Mouse (Mus musculus) intestine, embryonic 16.5 days (tissue): ENCODE data around the gene AC131692.1. TPM values are rescaled to one million over a fixed set of nuclear protein-coding genes. Genes with fewer than 3 reads are reported as not detected.
A peak's percentile ranks its signal among the peaks of the same experiment; 100 is the strongest.

Source experiments
- ATAC-seq: fragments of 200-750 bp; cut with Nextera tagmentation; 2 replicates; pipeline ENCODE4 v1.8.0; 2017; ENCODE audit warnings: moderate TSS enrichment, moderate library complexity
- H3K27ac ChIP-seq: fragments of 300-500 bp; sonication (generic); 2 replicates; pipeline ENCODE4 v1.5.1; 2014; ENCODE audit warnings: mild to moderate bottlenecking, low read length
- H3K27me3 ChIP-seq: fragments of 300-500 bp; sonication (generic); replicated peaks from 2 replicates; pipeline ENCODE4 v1.6.1; 2014; ENCODE audit warnings: low read length, control low read depth, mixed read lengths; ENCODE audit not compliant: control insufficient read depth, insufficient read depth
- H3K36me3 ChIP-seq: fragments of 300-500 bp; sonication (generic); 2 replicates; pipeline ENCODE4 v1.6.1; 2014; ENCODE audit warnings: low read length, control low read depth; ENCODE audit not compliant: control insufficient read depth, insufficient read depth
- H3K4me1 ChIP-seq: fragments of 300-500 bp; sonication (generic); 2 replicates; pipeline ENCODE4 v1.6.1; 2014; ENCODE audit warnings: low read length, control low read depth, mixed read lengths; ENCODE audit not compliant: control insufficient read depth, insufficient read depth
- H3K4me2 ChIP-seq: fragments of 300-500 bp; sonication (generic); 2 replicates; pipeline ENCODE4 v1.6.1; 2014; ENCODE audit warnings: low read depth, low read length, control low read depth
- H3K4me3 ChIP-seq: fragments of 300-500 bp; sonication (generic); 2 replicates; pipeline ENCODE4 v1.5.1; 2014; ENCODE audit warnings: mild to moderate bottlenecking, low read length
- H3K9ac ChIP-seq: fragments of 300-500 bp; sonication (generic); 2 replicates; pipeline ENCODE4 v1.6.1; 2014; ENCODE audit warnings: low read depth, low read length
- H3K9me3 ChIP-seq: fragments of 300-500 bp; sonication (generic); 2 replicates; pipeline ENCODE4 v1.6.1; 2016; ENCODE audit warnings: low read length, control low read depth; ENCODE audit not compliant: control insufficient read depth
- WGBS: fragments of 180-500 bp; shearing (Covaris S2); extraction: QIAGEN DNeasy Blood & Tissue Kit; methylation state at CpG from one replicate; pipeline ENCODE4 v1.1.7; 2014; 5-methylcytosine and 5-hydroxymethylcytosine counted together
- microRNA-seq: library from miRNA; unstranded; fragments of <30 nt; microRNA quantifications from one replicate; pipeline ENCODE4, GENCODE M21; 2016
- polyA plus RNA-seq: library from polyadenylated mRNA; unstranded; fragments of >200 nt; fragmentation: Nextera tagmentation; extraction: Ambion mirVana; gene quantifications from 2 replicates; pipeline ENCODE4 v1.2.1, GENCODE M21; 2015

The AC131692.1 gene
- polyA plus RNA-seq, 1 experiment from 2014 or later, result 0.28 TPM

GRCm38 (mm10) chr19:6140678-6141393 lies 46.6 kb downstream of the AC131692.1 start, which contains the start of gene Batf2:
TSS of gene Batf2 (plus strand) at chr19:6140983.
- ATAC-seq, result peak; percentile 95
- peaks cover 4% of the 10 kb centered on the region; the same call in 1 of the 2 replicates for H3K36me3 ChIP-seq
- H3K4me2 ChIP-seq, result peak within 1 kb of the TSS; percentile 83
- peak within 1 kb of the TSS; percentile 86 for H3K9ac ChIP-seq
- WGBS, result under 1% methylated on average over 68 of the region's 68 CpGs
- no peaks in the 10 kb centered on the region for H3K27me3 ChIP-seq
- H3K27ac ChIP-seq, result peak within 1 kb of the TSS; percentile 93
- peak within 1 kb of the TSS; percentile 75 for H3K4me3 ChIP-seq
- H3K4me1 ChIP-seq, result 0 out of 2 replicates have a peak, but pooled peaks cover 3% of the 10 kb centered on the region
- H3K9me3 ChIP-seq, result no peaks in the 10 kb centered on the region

DNA sequence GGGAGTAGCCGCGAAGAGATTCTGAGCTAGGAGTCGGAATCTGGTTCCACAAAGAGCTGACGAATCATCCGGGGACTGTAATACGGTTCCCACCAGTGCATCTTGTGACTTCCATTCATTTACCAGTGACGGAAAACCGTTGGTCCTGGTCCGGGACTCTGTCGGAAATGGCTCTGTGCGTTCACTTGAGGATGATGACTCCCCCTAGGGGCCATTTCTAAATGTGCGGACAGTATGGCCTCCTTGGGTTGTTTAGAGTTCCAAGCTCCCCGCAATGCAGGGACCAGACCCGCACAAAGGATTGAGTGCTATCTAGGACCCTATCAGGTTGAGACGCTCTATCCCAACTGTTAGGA lies 47.2 kb downstream of the AC131692.1 start, which contains the start of gene Arl2:
Gene Arl2 (minus strand): TSS at position 155 of the 356 bp plus-strand sequence.
- Histone ChIP-seq H3K4me2 (peak within 1 kb of the TSS; percentile 83), H3K27me3 (no peaks in the 10 kb centered on the region), H3K9me3 (no peaks in the 10 kb centered on the region), H3K4me1 (0 out of 2 replicates have a peak, but pooled peaks cover 3% of the 10 kb centered on the region), H3K4me3 (peak within 1 kb of the TSS; percentile 75), H3K27ac (peak within 1 kb of the TSS; percentile 93), H3K36me3 (peaks cover 4% of the 10 kb centered on the region; the same call in 1 of the 2 replicates), H3K9ac (peak within 1 kb of the TSS; percentile 86)
- WGBS, result under 1% methylated on average over 15 of the region's 15 CpGs
- peak; percentile 79 for ATAC-seq

DNA sequence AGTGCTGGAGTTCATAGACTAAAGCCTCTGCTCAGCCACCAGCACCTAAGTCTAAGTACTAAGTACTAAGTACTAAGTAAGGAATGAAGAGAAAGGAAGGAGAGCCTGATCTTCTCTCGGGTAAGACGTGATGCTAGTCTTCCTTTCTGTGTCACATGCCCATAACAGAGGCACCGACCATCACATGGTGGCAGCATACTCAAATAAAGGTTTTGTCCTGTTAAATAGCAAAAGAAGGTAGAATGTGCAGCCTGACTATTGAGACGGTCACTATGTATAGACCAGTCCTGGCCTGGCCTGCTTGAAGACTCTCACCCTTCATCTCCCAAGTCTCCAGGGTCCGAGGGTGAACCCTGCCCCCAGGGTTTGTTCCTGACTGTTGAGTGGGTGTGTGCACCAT lies 50.6 kb downstream of the AC131692.1 start:
- Histone ChIP-seq H3K4me2 (no peak overlapping the region), H3K9ac (no peak overlapping the region), H3K4me1 (0 out of 2 replicates have a peak, but pooled peaks cover 3% of the 10 kb centered on the region), H3K36me3 (no peaks in the 10 kb centered on the region), H3K4me3 (no peak overlapping the region), H3K27ac (no peak overlapping the region), H3K27me3 (no peaks in the 10 kb centered on the region), H3K9me3 (no peaks in the 10 kb centered on the region)
- no peak for ATAC-seq
- 71% methylated on average over 5 of the region's 5 CpGs for WGBS

Small RNA genes within 50 kb of the gene (microRNA-seq; reads per million reads assigned to microRNA genes)
- gene Mir6988, result 0.68 reads per million

Other genes with a start within 250 kb of the AC131692.1 start
- gene Frmd8, start 219.1 kb upstream of the AC131692.1 start, polyA plus RNA-seq, result 31.1 and 31.7 TPM in 2 replicates
- 3.4 and 4.1 TPM in 2 replicates for gene Slc25a45, start 216.6 kb upstream of the AC131692.1 start, polyA plus RNA-seq
- gene Tigd3, start 200.3 kb upstream of the AC131692.1 start, polyA plus RNA-seq, result 1.5 and 1.7 TPM in 2 replicates
- gene Dpf2, start 181.4 kb upstream of the AC131692.1 start, polyA plus RNA-seq, result 109 and 119 TPM in 2 replicates
- 14.7 and 15.1 TPM in 2 replicates for gene Cdc42ep2, start 169.6 kb upstream of the AC131692.1 start, polyA plus RNA-seq
- gene Pola2, start 130.2 kb upstream of the AC131692.1 start, polyA plus RNA-seq, result 58.4 and 61.7 TPM in 2 replicates
- not detected in 2 replicates for gene Slc22a20, start 108.3 kb upstream of the AC131692.1 start, polyA plus RNA-seq
- gene Capn1, start 78.5 kb upstream of the AC131692.1 start, polyA plus RNA-seq, result 11.8 and 12.4 TPM in 2 replicates
- gene Syvn1, start 47.8 kb upstream of the AC131692.1 start, polyA plus RNA-seq, result 29.1 and 36.4 TPM in 2 replicates
- 71.4 and 79.5 TPM in 2 replicates for gene Mrpl49, start 36.6 kb upstream of the AC131692.1 start, polyA plus RNA-seq
- gene Fau, start 36.6 kb upstream of the AC131692.1 start, polyA plus RNA-seq, result 868 and 882 TPM in 2 replicates
- 27.6 and 29.9 TPM in 2 replicates for gene Znhit2, start 33.2 kb upstream of the AC131692.1 start, polyA plus RNA-seq
- 37.3 and 39.0 TPM in 2 replicates for gene Tm7sf2, start 26.0 kb upstream of the AC131692.1 start, polyA plus RNA-seq
- gene Vps51, start 17.2 kb upstream of the AC131692.1 start, polyA plus RNA-seq, result 66.7 and 68.2 TPM in 2 replicates
- gene Tmem262, start 14.4 kb upstream of the AC131692.1 start, polyA plus RNA-seq, result not detected in 2 replicates
- 1.2 and 1.7 TPM in 2 replicates for gene Gm28374, start 12.2 kb upstream of the AC131692.1 start, polyA plus RNA-seq
- gene Zfpl1, start 9.5 kb upstream of the AC131692.1 start, polyA plus RNA-seq, result 66.1 and 68.0 TPM in 2 replicates
- gene Cdca5, start 9.4 kb upstream of the AC131692.1 start, polyA plus RNA-seq, result 27.7 and 31.4 TPM in 2 replicates
- gene Naaladl1, start 11.4 kb downstream of the AC131692.1 start, polyA plus RNA-seq, result 71.9 and 102 TPM in 2 replicates
- gene Sac3d1, start 24.2 kb downstream of the AC131692.1 start, polyA plus RNA-seq, result 33.4 and 35.7 TPM in 2 replicates
- gene Snx15, start 33.9 kb downstream of the AC131692.1 start, polyA plus RNA-seq, result 36.8 and 37.0 TPM in 2 replicates
- 1.1 and 1.8 TPM in 2 replicates for gene Batf2, start 46.6 kb downstream of the AC131692.1 start, polyA plus RNA-seq
- 102 and 103 TPM in 2 replicates for gene Arl2, start 47.1 kb downstream of the AC131692.1 start, polyA plus RNA-seq
- gene Majin, start 90.0 kb downstream of the AC131692.1 start, polyA plus RNA-seq, result not detected in 2 replicates
- gene Gpha2, start 132.0 kb downstream of the AC131692.1 start, polyA plus RNA-seq, result 0.23 and 0.65 TPM in 2 replicates
- 21.0 and 23.5 TPM in 2 replicates for gene Ppp2r5b, start 141.5 kb downstream of the AC131692.1 start, polyA plus RNA-seq
- 7.4 and 8.4 TPM in 2 replicates for gene Atg2a, start 147.2 kb downstream of the AC131692.1 start, polyA plus RNA-seq
- gene Ehd1, start 182.3 kb downstream of the AC131692.1 start, polyA plus RNA-seq, result 135 and 158 TPM in 2 replicates
- 1.2 and 1.5 TPM in 2 replicates for gene Cdc42bpg, start 212.0 kb downstream of the AC131692.1 start, polyA plus RNA-seq
- gene Men1, start 240.6 kb downstream of the AC131692.1 start, polyA plus RNA-seq, result 61.3 and 61.4 TPM in 2 replicates
- 7.9 and 10.0 TPM in 2 replicates for gene Map4k2, start 246.7 kb downstream of the AC131692.1 start, polyA plus RNA-seq